Mouse (Mus musculus) right cerebral cortex, postnatal 4 days (tissue): ENCODE measurements around the gene Bcl2l13.

Experiments used
- DNase-seq: peaks from one replicate; pipeline ENCODE4 v3.0.0-alpha.2; 2022

Bcl2l13 gene

DNA sequence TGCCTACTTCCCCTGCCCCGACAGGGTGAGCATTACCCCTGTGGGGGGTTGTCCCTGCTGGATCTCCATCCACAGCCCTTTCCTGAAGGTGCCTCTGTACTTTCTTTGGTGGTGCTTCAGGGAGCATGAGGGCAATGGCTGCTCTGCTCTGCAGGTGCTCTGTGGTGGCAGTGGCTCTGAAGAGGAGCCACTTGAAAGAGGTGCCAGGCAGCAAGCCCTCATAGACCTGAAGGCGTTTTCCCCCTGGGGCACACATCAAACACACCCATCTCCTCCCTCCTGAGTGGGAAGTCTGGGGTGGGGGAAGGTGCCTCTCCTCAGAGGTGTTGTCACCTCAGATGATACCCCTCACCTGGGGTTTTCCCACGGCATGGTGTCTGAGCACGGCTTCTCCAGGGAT is 98.2 kb downstream of the Bcl2l13 start:
- DNase-seq, result no peak

DNA sequence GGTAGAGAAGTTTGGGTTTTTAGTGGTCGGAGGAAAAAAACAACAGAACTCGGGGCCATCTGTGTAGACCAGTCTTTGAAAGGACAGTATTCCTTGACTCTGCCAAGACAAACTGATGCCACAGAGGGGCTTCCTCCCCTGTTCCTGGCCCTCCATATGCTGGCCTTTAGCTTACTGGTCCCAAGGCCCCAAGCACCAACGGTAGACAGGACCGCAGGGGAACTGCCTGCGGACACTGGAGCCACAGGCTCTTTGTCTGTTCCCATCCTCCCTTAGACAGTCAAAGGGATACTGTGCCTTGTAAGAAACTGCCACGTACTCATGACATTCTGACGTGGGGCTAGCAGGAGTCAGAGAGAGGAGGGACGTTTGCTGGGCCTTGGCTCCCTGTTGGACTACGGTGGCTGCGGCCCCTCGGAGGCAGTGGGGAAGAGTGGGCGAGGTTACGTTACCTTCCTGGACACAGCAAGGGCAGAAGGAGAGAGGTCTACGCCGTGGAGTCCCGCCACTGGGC is 101.1 kb downstream of the Bcl2l13 start:
- DNase-seq, result no peak

DNA sequence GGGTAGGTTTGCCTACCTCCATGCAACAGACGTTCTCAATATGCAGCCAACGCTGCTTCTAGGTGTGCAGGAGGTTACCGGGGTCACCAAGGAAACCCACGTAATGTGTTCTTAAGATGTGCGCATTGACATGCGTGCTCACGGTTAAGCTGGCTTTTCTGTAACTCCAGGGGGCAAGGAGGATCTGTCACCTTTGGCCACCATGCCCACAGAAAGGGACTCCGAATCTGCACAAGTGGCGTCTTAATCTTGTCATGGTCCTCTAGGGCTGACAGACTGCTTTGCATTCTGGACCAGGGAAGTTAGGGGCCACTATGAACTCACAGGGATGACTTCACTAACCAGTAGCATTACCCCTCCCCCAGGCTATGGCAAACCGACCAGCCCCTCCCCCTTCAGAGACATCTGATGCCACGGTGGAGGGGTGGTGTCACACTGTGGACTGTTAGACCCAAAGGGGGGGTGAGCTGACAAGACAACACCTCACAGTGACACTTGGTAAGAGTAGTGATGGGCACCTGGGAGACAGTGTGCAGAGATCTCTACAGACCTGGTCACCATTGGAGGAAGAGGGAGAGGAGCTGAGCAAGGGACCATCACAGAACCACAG is 102.1 kb downstream of the Bcl2l13 start:
- DNase-seq, result no peak

DNA sequence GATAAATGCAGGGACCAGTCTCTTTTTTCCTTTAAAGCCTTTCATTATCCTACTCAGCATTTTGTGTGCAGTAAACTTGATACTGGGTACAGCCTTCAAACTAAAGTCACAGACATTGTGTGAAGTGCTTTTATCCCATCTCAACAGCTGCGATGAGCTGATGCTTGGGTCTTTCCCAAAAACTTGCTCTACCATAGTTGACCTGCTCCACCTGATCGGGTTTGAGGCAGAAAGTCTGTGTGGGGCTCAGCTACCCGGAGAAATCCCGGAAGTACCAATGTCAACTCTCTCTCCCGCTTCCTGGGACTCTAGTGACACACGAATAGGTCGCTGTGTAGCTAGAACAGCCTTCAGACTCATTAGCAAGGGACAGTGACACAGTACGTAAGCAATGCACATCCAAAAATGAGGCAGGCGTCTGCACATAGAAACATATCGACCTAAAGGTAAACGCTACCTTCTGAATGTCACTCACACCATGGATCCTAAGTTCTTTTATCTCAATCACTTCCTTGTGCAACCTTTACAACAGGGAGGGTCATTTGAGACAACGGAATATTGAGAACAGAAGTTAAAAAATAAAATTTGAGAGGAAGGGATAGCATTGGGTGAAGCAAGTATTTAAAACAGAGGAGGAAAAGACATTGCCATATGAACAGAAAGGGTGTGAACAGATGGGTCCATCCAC is 102.9 kb downstream of the Bcl2l13 start:
- DNase-seq, result no peak

DNA sequence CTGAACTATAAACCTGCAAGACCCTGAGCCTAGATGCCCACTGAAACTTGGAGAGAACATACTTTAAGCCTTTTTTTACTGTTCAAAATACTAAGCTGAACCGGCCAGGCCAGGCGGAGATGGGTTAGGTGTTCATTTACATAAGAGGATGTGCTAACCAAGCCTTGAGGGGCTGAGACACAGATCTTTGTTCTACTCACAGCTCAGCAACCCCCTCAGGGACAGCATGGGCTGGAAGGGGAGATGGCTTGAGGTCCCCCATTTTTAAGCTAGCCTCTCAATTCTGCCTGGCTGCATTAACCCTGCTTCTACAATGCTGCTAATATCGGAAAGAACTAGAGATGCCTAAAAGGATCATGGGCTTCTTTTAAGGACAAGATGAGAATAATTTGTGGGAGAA is 103.8 kb downstream of the Bcl2l13 start:
- DNase-seq, result no peak

GRCm38 (mm10) chr6:120940446-120941083 is 104.6 kb downstream of the Bcl2l13 start:
- no peak for DNase-seq

DNA sequence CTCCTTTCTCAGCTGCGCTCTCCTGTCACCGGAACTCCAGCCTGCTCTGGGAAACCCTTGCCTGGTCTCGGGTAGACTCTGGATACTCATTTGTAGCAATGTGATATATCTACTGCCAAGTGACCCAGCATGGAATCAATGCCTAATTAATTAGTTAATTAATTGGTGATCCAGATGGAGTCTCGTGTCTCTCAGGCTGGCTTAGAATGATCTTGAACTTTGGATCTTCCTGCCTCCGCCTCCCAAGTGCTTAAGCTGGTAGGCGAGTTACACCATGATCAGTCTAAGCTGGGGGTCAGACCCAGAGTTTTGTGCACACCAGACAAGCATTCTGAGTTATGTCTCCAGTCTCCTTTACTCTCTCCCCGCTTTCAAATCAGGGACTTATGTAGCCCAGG is 105.1 kb downstream of the Bcl2l13 start:
- no peak for DNase-seq

DNA sequence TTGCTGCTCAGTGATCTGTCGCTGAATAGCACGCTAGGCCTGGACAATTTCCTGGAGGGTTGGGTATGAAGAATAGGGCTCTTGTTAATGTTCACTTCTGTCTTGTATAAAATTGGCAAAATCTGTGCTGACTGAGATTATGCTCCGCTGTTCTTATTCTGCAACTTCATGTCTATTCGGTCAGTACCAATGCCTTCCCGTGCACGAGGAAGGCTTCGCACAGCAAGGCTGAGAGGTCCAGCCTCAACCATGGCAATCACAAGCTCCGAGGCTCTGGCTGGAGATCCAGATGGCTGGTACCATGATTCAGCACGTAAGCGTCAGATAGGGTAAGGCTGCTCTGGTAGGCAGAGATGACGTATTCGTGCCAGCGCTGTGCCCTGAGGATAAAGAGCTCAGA is 105.6 kb downstream of the Bcl2l13 start:
- DNase-seq, result no peak
